Mouse (Mus musculus): ENCODE measurements around the gene Olfr1157.

Gene Olfr1157

DNA sequence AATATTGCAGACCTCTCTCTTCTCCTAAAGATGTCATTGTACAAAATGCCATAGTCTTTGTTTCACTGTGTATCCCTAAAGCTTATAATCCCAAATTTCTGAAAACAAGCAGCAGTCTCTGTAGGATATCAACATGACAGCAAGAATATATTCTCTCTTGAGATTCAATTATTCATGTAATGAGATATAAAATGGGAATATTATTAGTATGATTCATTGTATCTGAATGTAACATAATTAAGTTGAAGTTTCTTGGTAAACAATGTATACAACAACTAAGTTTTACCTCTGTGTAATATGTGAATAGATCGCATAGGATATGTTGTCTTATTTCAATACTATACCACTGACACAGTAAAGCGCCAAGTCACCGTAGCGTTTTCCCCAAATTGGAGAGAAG lies at the start of gene Olfr1157:
TSS of gene Olfr1157 (minus strand) at position 101 of the 400 bp plus-strand sequence.
- DNase-seq: no peak

DNA sequence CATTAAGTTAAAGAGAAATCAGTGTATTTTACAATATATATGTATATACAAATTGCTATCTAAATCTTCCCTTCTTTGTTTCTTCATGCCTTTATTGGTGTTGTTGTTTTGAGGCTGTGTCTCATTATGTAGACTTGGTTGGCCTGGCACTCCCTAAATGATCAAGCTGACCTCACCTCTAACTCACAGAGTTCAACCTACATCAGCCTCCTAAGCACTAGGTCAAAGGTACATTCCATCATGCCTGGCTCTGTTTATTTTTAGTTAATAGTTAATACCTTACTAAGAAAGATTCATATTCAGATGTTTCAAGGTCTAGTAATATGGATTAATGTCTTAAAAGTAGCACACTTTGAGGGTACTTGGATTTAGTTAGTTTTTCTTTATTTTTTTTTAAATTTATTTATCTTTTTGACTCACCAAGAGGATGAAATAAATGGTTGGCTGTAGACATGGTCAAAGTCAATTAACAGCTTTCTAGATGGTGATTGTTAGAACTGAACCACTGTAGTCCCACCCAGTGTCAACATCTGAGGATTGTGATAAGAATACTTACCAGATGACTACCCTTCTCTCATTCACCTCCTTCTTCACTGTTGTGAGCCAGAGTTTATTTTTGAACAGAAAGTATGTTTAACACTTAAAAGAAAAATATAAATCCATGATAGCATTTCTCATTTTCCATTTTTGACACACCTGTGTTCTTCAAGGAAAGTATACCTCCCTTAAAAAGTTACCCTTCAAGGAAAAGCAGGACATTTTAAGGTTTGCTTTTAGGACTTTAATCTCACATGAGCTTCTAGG lies 39.6 kb upstream of the Olfr1157 start, which contains the start of gene Olfr1160:
TSS of gene Olfr1160 (minus strand) at position 754 of the 804 bp plus-strand sequence.
- no peak for DNase-seq

- DNase-seq: no peak
Observed at GRCm38 (mm10) chr2:87989813-87990212, 21.7 kb upstream of the Olfr1157 start, which contains the start of gene Olfr1158. Gene Olfr1158, plus strand, starts transcription at chr2:87990113.

DNA sequence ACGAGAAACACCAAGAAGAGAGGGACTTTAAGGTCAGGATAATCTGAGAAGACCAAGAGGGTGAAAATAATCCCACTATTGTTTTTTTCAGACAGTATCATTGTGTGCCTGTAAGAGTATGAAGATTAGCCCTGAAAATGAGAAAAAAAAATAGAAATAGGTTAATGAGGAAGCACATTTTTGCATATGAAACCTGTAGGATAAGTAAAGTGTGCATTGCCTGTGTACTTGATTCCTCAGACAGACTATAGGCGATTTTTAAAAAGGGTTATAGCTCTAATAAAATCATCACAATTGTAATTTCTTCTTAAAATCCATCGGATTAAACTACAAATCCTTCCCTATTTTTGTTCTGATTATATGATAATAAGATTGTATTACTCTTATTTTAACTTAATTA lies 6.5 kb upstream of the Olfr1157 start, which contains the start of gene Olfr74:
TSS of gene Olfr74 (minus strand) at position 101 of the 400 bp plus-strand sequence.
- DNase-seq: no peak

GRCm38 (mm10) chr2:87953000-87953399 lies 15.1 kb downstream of the Olfr1157 start, which contains the start of gene Olfr1156:
Gene Olfr1156, minus strand, starts transcription at chr2:87953100.
- DNase-seq: no peak

DNA sequence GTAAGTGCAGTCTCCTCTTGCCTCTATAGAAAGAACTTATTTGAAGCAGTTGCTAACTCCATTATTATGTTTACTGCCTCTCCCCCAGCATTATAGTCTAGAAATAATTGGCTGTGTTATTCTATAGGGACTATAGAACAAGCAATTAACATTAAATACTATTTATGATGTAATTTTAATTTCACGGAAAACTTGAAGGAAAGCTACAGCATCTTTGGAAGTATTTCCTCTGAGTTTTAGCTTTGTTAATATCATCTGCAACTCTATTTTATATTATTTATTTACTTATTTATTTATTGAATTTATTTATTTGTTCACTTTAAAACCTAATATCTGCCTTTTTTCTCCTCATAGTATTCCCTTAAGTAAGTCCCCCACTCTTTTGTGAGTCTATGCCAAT lies 23.1 kb downstream of the Olfr1157 start, which contains the start of gene Olfr1155:
TSS of gene Olfr1155 (minus strand) at position 101 of the 400 bp plus-strand sequence.
- no peak for DNase-seq
